Mouse (Mus musculus) liver, embryonic 13.5 days (tissue): ENCODE results near the gene Ripk4. TPM values are rescaled to one million over a fixed set of nuclear protein-coding genes. Genes with fewer than 3 reads are reported as not detected.

Experiments used
- ATAC-seq: fragments of 200-750 bp; cut with Nextera tagmentation; 2 replicates; pipeline ENCODE4 v1.8.0; 2017; ENCODE audit warnings: low read depth, mild to moderate bottlenecking, moderate number of reproducible peaks, moderate library complexity
- DNase-seq: peaks from one replicate; pipeline ENCODE4 v3.0.0; 2022
- H3K27ac ChIP-seq: fragments of 300-500 bp; sonication (generic); 2 replicates; pipeline ENCODE4 v1.5.1; 2015; ENCODE audit warnings: moderate library complexity, mild to moderate bottlenecking, inconsistent platforms
- H3K27me3 ChIP-seq: fragments of 300-500 bp; sonication (generic); 2 replicates; pipeline ENCODE4 v1.6.1; 2015; ENCODE audit warnings: mild to moderate bottlenecking, inconsistent platforms
- H3K36me3 ChIP-seq: fragments of 300-500 bp; sonication (generic); 2 replicates; pipeline ENCODE4 v1.6.1; 2015; ENCODE audit warnings: mild to moderate bottlenecking, inconsistent platforms
- H3K4me1 ChIP-seq: fragments of 300-500 bp; sonication (generic); replicated peaks from 2 replicates; pipeline ENCODE4 v1.6.1; 2015; ENCODE audit warnings: inconsistent platforms
- H3K4me2 ChIP-seq: fragments of 300-500 bp; sonication (generic); 2 replicates; pipeline ENCODE4 v1.6.1; 2015; ENCODE audit warnings: inconsistent platforms, mild to moderate bottlenecking, moderate library complexity
- H3K4me3 ChIP-seq: fragments of 300-500 bp; sonication (generic); replicated peaks from 2 replicates; pipeline ENCODE4 v1.5.1; 2015; ENCODE audit warnings: mild to moderate bottlenecking, inconsistent platforms
- H3K9ac ChIP-seq: fragments of 300-500 bp; sonication (generic); 2 replicates; pipeline ENCODE4 v1.6.1; 2015; ENCODE audit warnings: mild to moderate bottlenecking, inconsistent platforms
- H3K9me3 ChIP-seq: fragments of 300-500 bp; sonication (generic); replicated peaks from 2 replicates; pipeline ENCODE4 v1.6.1; 2016; ENCODE audit warnings: inconsistent platforms
- WGBS: fragments of 180-500 bp; shearing (Covaris S2); methylation state at CpG from one replicate; pipeline ENCODE4 v1.1.7; 2015; ENCODE audit not compliant: insufficient replicate concordance; 5-methylcytosine and 5-hydroxymethylcytosine counted together
- polyA plus RNA-seq: library from polyadenylated mRNA; unstranded; fragments of >200 nt; fragmentation: Nextera tagmentation; extraction: Ambion mirVana; gene quantifications from 2 replicates; pipeline ENCODE4 v1.2.1, GENCODE M21; 2015

The Ripk4 gene
- polyA plus RNA-seq, result 2.3 and 2.7 TPM in 2 replicates

GRCm38 (mm10) chr16:97763061-97763989 is at the start of gene Ripk4:
Gene Ripk4 (minus strand): TSS chr16:97763787.
- no peak within 1 kb of the TSS for H3K27ac ChIP-seq
- H3K36me3 ChIP-seq, result no peaks in the 10 kb centered on the region
- ATAC-seq, result peak; percentile 73
- H3K27me3 ChIP-seq, result peaks cover 65% of the 10 kb centered on the region
- H3K9me3 ChIP-seq, result no peaks in the 10 kb centered on the region
- WGBS, result 2% methylated on average over 88 of the region's 88 CpGs
- peaks cover 11% of the 10 kb centered on the region; the same call in 1 of the 2 replicates for H3K4me1 ChIP-seq
- H3K4me3 ChIP-seq, result peak within 1 kb of the TSS; percentile 52
- H3K9ac ChIP-seq, result peak within 1 kb of the TSS; percentile 54
- DNase-seq, result no peak
- peak within 1 kb of the TSS; percentile 50 for H3K4me2 ChIP-seq

DNA sequence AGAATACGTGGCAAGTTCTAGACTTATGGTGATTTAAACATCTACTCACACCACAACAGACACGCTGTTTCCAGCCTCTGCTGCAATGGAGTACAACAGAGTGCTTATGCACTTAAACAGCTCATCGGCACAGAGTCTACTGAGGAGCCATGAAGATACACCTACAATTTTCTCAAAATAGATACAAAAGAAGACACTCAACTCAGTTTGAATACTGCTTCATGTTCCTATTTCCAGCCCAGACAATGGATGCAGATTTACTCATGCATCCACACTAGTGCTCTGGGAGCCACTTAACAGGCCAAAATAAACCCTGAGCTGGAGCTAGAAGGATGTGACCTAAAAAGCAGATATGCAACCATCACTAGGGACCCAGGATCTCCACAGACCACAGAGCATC is 45.3 kb upstream of the Ripk4 start:
- Histone ChIP-seq H3K9me3 (no peaks in the 10 kb centered on the region), H3K4me1 (peaks cover 6% of the 10 kb centered on the region; the same call in 1 of the 2 replicates), H3K4me2 (no peak overlapping the region), H3K9ac (no peak overlapping the region), H3K27ac (no peak overlapping the region), H3K36me3 (peaks cover 86% of the 10 kb centered on the region), H3K27me3 (no peaks in the 10 kb centered on the region), H3K4me3 (no peak overlapping the region)
- WGBS, result 78% methylated on average over 3 of the region's 3 CpGs
- DNase-seq, result no peak
- ATAC-seq, result no peak

DNA sequence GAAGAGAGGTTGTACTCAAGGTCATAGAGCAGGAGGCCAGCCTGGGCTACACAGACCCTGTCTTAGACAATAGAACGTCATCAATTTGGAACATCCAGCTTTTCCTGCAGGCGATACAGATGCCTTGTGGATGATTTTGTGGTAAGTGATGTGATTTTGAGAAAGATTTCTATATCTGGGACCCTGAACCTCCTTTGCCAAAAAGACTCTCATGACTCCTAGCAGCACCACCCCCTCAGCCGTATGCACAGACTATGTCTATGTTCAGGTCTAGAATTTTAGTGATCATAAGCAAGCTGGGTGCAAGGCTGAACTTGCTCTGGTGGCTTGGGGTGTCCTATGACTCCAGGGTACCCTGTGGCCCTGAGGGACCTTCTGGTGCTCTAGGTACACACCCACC is 42.1 kb upstream of the Ripk4 start:
- H3K9ac ChIP-seq, result no peak overlapping the region
- H3K4me2 ChIP-seq, result no peak overlapping the region
- no peak for ATAC-seq
- no peaks in the 10 kb centered on the region for H3K9me3 ChIP-seq
- H3K27me3 ChIP-seq, result no peaks in the 10 kb centered on the region
- no peak overlapping the region for H3K27ac ChIP-seq
- peaks cover 74% of the 10 kb centered on the region for H3K36me3 ChIP-seq
- H3K4me1 ChIP-seq, result no peaks in the 10 kb centered on the region
- no peak overlapping the region for H3K4me3 ChIP-seq
- 68% methylated on average over 3 of the region's 3 CpGs for WGBS
- DNase-seq, result no peak

DNA sequence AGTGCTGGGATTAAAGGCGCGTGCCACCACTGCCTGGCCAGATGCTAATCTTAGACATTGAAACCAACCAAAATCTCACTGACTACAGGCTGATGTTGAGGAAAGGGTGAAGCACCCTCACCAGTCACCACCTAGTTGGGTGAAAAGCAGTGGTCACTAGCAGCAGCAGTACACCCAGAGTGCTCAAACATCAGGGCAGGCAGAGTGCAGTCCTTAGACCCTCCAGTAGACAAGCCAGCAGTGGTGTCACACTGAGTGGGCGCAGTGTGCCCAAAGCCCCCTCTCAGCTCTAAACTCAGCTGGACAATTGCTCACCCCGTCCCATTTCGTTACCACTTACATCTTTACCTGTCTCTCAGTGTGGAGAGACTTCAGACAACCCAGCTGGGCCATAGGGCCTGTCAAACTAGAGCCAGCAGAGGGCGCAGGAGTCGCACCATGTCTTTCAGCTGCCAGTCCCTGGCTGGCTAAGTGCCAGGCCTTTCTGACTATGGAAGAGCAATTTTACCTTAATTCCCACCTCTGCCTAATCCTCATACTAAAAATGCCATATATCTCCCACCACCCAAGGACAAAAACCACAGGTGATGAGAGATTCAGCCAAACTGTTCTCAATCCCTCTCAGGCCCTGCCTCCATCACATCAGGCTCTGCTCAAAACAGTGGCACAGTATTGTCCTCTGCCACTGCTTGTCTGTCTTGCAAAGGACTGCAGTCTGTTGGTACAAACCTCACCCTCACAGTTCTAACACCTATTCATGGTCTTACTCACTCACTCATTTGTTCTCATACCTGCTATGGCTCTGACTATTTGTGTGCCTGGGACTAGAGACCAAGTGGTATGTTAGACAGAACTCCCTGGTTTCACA is 41.3 kb upstream of the Ripk4 start:
- Histone ChIP-seq H3K4me3 (no peak overlapping the region), H3K4me2 (no peak overlapping the region), H3K36me3 (peaks cover 72% of the 10 kb centered on the region), H3K27me3 (no peaks in the 10 kb centered on the region), H3K9me3 (no peaks in the 10 kb centered on the region), H3K4me1 (no peaks in the 10 kb centered on the region), H3K27ac (no peak overlapping the region), H3K9ac (no peak overlapping the region)
- ATAC-seq, result peak; percentile 27; the same call in 1 of the 2 replicates
- WGBS, result 66% methylated on average over 7 of the region's 7 CpGs
- DNase-seq, result peak; percentile 25

DNA sequence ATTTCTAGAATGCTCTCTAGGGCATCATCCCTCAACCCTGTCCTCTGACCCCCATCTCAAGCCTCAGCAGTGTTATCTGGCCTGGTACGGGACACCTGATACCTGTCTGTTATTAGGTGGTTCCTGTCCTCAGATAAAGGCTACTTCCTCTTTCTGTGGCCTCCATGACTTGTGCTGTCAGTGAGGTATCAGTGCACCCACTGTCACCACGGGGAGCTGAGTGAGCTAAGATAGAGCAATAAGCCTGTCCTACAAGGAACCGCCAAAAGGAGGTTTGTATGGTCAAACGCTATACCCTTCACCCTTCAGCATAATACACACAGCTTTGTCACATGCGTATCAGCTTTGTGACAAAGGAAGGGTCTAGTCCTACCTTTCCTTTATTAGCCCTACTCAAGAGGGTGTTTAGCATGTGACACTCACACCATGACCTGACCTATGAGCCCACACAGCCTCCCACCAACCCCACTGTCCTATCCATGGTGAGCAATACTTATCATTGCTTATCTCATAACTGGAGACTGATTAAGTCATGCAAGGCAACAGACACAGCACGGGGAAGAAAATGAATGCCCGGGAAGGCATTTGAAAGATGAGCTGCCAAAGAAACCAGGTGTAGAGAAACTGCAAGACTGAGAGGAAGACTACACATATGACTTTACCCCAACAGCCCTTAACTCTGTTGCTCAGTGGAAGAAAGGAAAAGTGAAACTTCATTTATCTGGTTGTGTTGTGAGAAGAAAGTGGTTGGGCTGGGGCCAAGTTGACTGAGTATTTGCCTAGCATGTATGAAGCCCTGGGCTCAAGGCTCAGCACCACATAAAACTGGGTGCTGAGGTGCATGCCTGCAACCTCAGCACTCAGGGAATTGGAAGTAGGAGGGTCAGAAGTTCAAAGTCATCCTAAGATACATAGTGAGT is 34.6 kb upstream of the Ripk4 start:
- DNase-seq (peak; percentile 12), ATAC-seq (peak; percentile 35; the same call in 1 of the 2 replicates)
- Histone ChIP-seq H3K27me3 (no peaks in the 10 kb centered on the region), H3K36me3 (peaks cover 80% of the 10 kb centered on the region), H3K9me3 (no peaks in the 10 kb centered on the region), H3K4me1 (peaks cover 3% of the 10 kb centered on the region; the same call in 1 of the 2 replicates), H3K4me3 (no peak overlapping the region), H3K27ac (no peak overlapping the region), H3K4me2 (no peak overlapping the region), H3K9ac (no peak overlapping the region)
- WGBS, result 35% methylated on average over 7 of the region's 7 CpGs

GRCm38 (mm10) chr16:97797212-97797611 is 33.6 kb upstream of the Ripk4 start:
- Histone ChIP-seq H3K4me1 (peaks cover 3% of the 10 kb centered on the region; the same call in 1 of the 2 replicates), H3K27me3 (no peaks in the 10 kb centered on the region), H3K9me3 (no peaks in the 10 kb centered on the region), H3K36me3 (peaks cover 78% of the 10 kb centered on the region), H3K27ac (no peak overlapping the region), H3K9ac (no peak overlapping the region), H3K4me3 (no peak overlapping the region), H3K4me2 (no peak overlapping the region)
- DNase-seq (no peak), ATAC-seq (no peak)
- 72% methylated on average over 3 of the region's 3 CpGs for WGBS

- 0 out of 2 replicates have a peak, but pooled peaks have one; percentile 21 for ATAC-seq
Measured at GRCm38 (mm10) chr16:97794256-97794655, 30.7 kb upstream of the Ripk4 start.

DNA sequence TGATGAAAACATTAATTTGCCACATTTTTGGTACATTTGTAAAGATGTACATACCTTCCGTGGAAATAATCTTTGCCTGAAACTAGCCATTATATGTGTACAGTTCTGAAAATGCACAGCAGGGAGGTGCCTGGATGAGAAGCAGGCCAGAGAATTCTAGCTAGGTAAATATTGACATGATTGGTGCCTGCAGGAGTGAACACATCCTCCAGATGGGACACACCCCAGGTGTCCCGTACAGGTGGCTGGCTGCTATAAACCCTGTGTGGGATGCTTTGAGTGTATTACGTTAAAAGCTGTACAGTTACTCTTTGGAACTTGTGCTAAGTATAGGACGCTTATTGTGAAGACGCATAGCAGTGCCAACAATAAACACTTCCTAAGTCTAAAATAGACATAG is 19.5 kb upstream of the Ripk4 start:
- Histone ChIP-seq H3K4me1 (no peaks in the 10 kb centered on the region), H3K4me3 (no peak overlapping the region), H3K9ac (no peak overlapping the region), H3K27ac (no peak overlapping the region), H3K4me2 (no peak overlapping the region), H3K36me3 (no peaks in the 10 kb centered on the region), H3K9me3 (no peaks in the 10 kb centered on the region), H3K27me3 (no peaks in the 10 kb centered on the region)
- ATAC-seq, result no peak
- no peak for DNase-seq
- WGBS, result 71% methylated on average over 5 of the region's 5 CpGs

More at GRCm38 (mm10) chr16:97794256-97794655, 30.7 kb upstream of the Ripk4 start:
- Histone ChIP-seq H3K9me3 (no peaks in the 10 kb centered on the region), H3K27ac (no peak overlapping the region), H3K4me3 (no peak overlapping the region), H3K4me1 (peaks cover 3% of the 10 kb centered on the region; the same call in 1 of the 2 replicates), H3K27me3 (no peaks in the 10 kb centered on the region), H3K9ac (no peak overlapping the region), H3K36me3 (peaks cover 58% of the 10 kb centered on the region), H3K4me2 (no peak overlapping the region)
- 74% methylated on average over 6 of the region's 6 CpGs for WGBS
- DNase-seq, result no peak

DNA sequence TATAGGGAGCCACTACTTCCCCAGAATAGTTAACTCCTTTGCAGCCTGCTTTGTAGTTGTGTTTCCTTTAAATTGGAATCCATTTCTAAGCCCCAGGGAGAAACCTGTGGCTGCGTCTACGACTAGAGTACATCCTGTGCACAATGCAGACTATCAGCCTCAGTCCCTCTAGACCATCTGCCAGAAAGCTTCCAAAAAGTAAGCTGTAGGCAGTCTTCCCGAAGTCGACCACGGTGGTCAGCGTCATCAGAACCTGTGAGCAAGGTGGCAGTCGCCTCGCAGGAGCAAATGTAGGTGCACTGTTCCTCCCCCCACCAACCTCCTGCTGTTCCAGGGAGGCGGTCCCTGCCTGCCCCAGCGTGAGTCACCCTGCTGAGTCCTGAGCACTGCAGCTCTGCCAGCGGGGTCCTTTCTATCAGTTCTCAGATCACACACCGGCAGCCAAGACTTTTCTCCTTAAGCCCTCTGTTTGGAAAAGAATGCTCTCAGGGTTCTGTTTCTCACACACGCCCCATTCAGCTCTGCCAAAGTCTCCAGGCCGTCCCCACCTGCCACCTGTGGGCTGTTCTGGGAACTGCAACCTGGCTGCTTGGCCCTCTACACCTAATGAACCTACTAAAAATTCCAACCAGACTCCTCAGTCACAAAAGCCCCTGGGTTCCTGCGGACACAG is 14.9 kb upstream of the Ripk4 start:
- H3K27ac ChIP-seq, result no peak overlapping the region
- DNase-seq (peak; percentile 46), ATAC-seq (peak; percentile 39; the same call in 1 of the 2 replicates)
- peak overlapping the region; percentile 28; the same call in 1 of the 2 replicates for H3K4me2 ChIP-seq
- H3K27me3 ChIP-seq, result no peaks in the 10 kb centered on the region
- H3K9me3 ChIP-seq, result no peaks in the 10 kb centered on the region
- no peaks in the 10 kb centered on the region for H3K4me1 ChIP-seq
- no peak overlapping the region for H3K4me3 ChIP-seq
- H3K9ac ChIP-seq, result no peak overlapping the region
- 39% methylated on average over 15 of the region's 15 CpGs for WGBS
- no peaks in the 10 kb centered on the region for H3K36me3 ChIP-seq

GRCm38 (mm10) chr16:97766501-97766900 is 2.9 kb upstream of the Ripk4 start:
- no peak overlapping the region for H3K9ac ChIP-seq
- H3K27ac ChIP-seq, result no peak overlapping the region
- no peak overlapping the region for H3K4me2 ChIP-seq
- H3K4me3 ChIP-seq, result no peak overlapping the region
- no peaks in the 10 kb centered on the region for H3K9me3 ChIP-seq
- peak; percentile 64 for ATAC-seq
- H3K36me3 ChIP-seq, result no peaks in the 10 kb centered on the region
- WGBS, result 38% methylated on average over 3 of the region's 3 CpGs
- peaks cover 9% of the 10 kb centered on the region; the same call in 1 of the 2 replicates for H3K4me1 ChIP-seq
- DNase-seq, result no peak
- H3K27me3 ChIP-seq, result peaks cover 55% of the 10 kb centered on the region
